Comparison of ENCODE assay signal across 22 mouse cellular contexts in the genomic region with DNA sequence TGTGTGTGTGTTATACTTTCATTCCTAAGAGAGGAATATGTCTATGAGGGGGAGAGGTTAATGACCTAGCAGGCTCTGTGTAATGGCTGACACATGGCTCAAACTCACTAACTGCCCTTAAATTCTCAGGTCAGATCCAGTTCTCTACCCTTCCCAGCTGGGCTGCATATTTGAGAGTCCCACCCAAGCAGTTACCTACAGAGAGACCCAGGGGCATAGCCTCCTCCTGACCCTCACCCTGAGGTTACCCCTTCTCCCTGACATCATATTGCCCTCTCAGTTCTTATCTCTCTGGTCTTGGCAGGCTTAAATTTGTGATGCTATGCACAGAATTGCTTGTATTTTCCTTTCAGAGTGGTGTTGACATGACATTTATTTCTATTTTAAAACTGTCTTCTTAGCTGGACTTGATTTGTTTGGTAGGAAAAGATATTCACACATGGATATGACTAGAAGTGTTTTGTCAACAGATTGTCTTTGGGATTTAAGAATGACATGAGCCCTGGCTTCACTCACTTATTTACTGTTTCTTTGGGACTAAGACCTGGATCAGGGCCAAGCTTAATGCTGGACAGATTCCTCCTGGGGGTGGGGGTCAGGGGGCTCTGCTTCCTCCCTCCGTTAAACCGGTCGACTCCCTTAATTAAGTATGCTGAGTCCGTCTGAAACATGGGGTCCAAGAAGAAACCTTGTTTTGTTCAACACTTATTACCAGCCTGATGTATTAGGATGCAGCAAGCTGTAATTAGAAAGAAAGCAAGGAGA. TPM values are rescaled to one million over a fixed set of nuclear protein-coding genes. Genes with fewer than 3 reads are reported as not detected.
DNase-seq lines count a peak whose midpoint lies in the region; ATAC-seq and TF ChIP-seq lines count a peak whose summit lies in the region.
"Had no signal": no experiment of that assay in that cellular context is flagged by ENCODE, and none has a peak within 500 bp of the region (broad histone marks: within the 10 kb centered on the region; RNA-seq: fewer than 3 reads in every experiment).

No protein-coding gene starts in this region.

- WGBS in heart, embryonic 11.5 days (ENCODE audit: insufficient replicate concordance): 49% methylated on average over 4 of the region's 4 CpGs
- WGBS in embryonic facial prominence, embryonic 11.5 days: 20% methylated on average over 4 of the region's 4 CpGs

- no peak overlapping the region for H3K4me3 ChIP-seq in heart, embryonic 11.5 days (ENCODE audit: low read depth, low read length)
- no peak overlapping the region for H3K4me3 ChIP-seq in CH12.LX (replicated peaks in 1 of 3; ENCODE audit: low read depth in 2 of 3, low read length in 2 of 3, poor library complexity in 1 of 3)
- no peak overlapping the region for H3K4me3 ChIP-seq in embryonic facial prominence, embryonic 11.5 days (ENCODE audit: low read depth, low read length)
- H3K4me3 ChIP-seq: embryonic facial prominence, embryonic 13.5 days; midbrain, embryonic 10.5 days had no signal

- H3K4me2 ChIP-seq in heart, embryonic 11.5 days: no peak overlapping the region
- H3K4me2 ChIP-seq in CH12.LX (ENCODE audit: insufficient read depth, low read depth, poor library complexity, severe bottlenecking): peak overlapping the region; percentile 58; the same call in 1 of the 2 replicates
- no peak overlapping the region for H3K4me2 ChIP-seq in embryonic facial prominence, embryonic 11.5 days (ENCODE audit: low read depth, low read length)
- H3K4me2 ChIP-seq: embryonic facial prominence, embryonic 13.5 days had no signal

- dilution Hi-C loops in CH12.LX (cut with MboI; ENCODE audit: extremely low pct_ligation_motif_present, extremely low pct_unique_long_range_greater_than_20kb, low sequenced_read_pairs): no loop called here

- H3K27me3 ChIP-seq in heart, embryonic 11.5 days (ENCODE audit: control insufficient read depth, insufficient read depth, low read length): no peaks in the 10 kb centered on the region
- H3K27me3 ChIP-seq in CH12.LX (replicated peaks): no peaks in the 10 kb centered on the region
- no peaks in the 10 kb centered on the region for H3K27me3 ChIP-seq in embryonic facial prominence, embryonic 11.5 days (ENCODE audit: control insufficient read depth, insufficient read depth, low read length)
- H3K27me3 ChIP-seq: embryonic facial prominence, embryonic 13.5 days had no signal

- ATAC-seq in heart, embryonic 11.5 days (replicated peaks; ENCODE audit: insufficient number of reproducible peaks, low FRiP score, low TSS enrichment): 0 out of 2 replicates have a peak, but pooled peaks have one; percentile 39
- no peak for ATAC-seq in embryonic facial prominence, embryonic 11.5 days (replicated peaks; ENCODE audit: insufficient number of reproducible peaks, low FRiP score, low TSS enrichment, low read depth)
- no peak for ATAC-seq in cerebellum, adult (ENCODE audit: insufficient number of reproducible peaks, low FRiP score, low TSS enrichment)
- ATAC-seq: forebrain, postnatal 0 days; hindbrain, embryonic 16.5 days had no signal

- TF ChIP-seq RAD21 in CH12.LX (IDR thresholded peaks at IDR 0.05; ENCODE audit: low read depth, low read length): no peak

- no peak overlapping the region for H3K27ac ChIP-seq in heart, embryonic 11.5 days (ENCODE audit: low read depth, low read length)
- H3K27ac ChIP-seq in CH12.LX (ENCODE audit: insufficient read depth, low read depth): no peak overlapping the region
- H3K27ac ChIP-seq in embryonic facial prominence, embryonic 11.5 days (replicated peaks; ENCODE audit: low read depth, low read length): no peak overlapping the region
- H3K27ac ChIP-seq: embryonic facial prominence, embryonic 13.5 days; liver, embryonic 14.5 days; midbrain, embryonic 10.5 days had no signal

- intact Hi-C loops in left cerebral cortex, postnatal 4 days (cut with DNase I): no loop called here

- H3K36me3 ChIP-seq in heart, embryonic 11.5 days (ENCODE audit: control insufficient read depth, insufficient read depth, low read length): no peaks in the 10 kb centered on the region
- H3K36me3 ChIP-seq in CH12.LX (replicated peaks in 1 of 2; ENCODE audit: control insufficient read depth in 1 of 2, insufficient read depth in 1 of 2, low read length in 1 of 2): no peaks in the 10 kb centered on the region
- H3K36me3 ChIP-seq in embryonic facial prominence, embryonic 11.5 days (replicated peaks; ENCODE audit: control insufficient read depth, insufficient read depth, low read depth, low read length): no peaks in the 10 kb centered on the region
- H3K36me3 ChIP-seq: embryonic facial prominence, embryonic 13.5 days; midbrain, embryonic 10.5 days had no signal

- H3K79me2 ChIP-seq in CH12.LX (replicated peaks; ENCODE audit: control insufficient read depth, extremely low read depth, insufficient read depth, poor library complexity, severe bottlenecking): no peaks in the 10 kb centered on the region

- no peak for DNase-seq in heart, adult 8-10 months (ENCODE audit: low spot score)
- DNase-seq in kidney, postnatal 10 days: peak; percentile 44
- DNase-seq in kidney, adult 9 months: no peak
- DNase-seq in CH12.LX (ENCODE audit: extremely low read depth): no peak
- peak; percentile 36 for DNase-seq in embryonic facial prominence, embryonic 11.5 days (ENCODE audit: low spot score)
- no peak for DNase-seq in left cerebral cortex, postnatal 4 days
- DNase-seq: cerebellum, adult 2 months; forebrain, postnatal 0 days had no signal

- TF ChIP-seq CTCF in CH12.LX (conservative IDR thresholded peaks at IDR 0.05 in 1 of 2, IDR thresholded peaks at IDR 0.05 in 1 of 2; ENCODE audit: low read depth in 2 of 2, low read length in 2 of 2): no peak

- TF ChIP-seq POLR2A in CH12.LX (IDR thresholded peaks at IDR 0.05; ENCODE audit: low read depth, low read length): no peak

- H3K4me1 ChIP-seq in heart, embryonic 11.5 days (ENCODE audit: control insufficient read depth, insufficient read depth, low read length): peaks cover 8% of the 10 kb centered on the region; the same call in 1 of the 2 replicates
- 0 out of 4 replicates have a peak, but pooled peaks cover 0 to 7% of the 10 kb centered on the region in 2 experiments for H3K4me1 ChIP-seq in CH12.LX (ENCODE audit: control insufficient read depth in 1 of 2, insufficient read depth in 2 of 2)
- no peaks in the 10 kb centered on the region for H3K4me1 ChIP-seq in embryonic facial prominence, embryonic 11.5 days (ENCODE audit: control insufficient read depth, insufficient read depth, low read length)
- H3K4me1 ChIP-seq: midbrain, embryonic 10.5 days had no signal

- no peaks in the 10 kb centered on the region for H3K9me3 ChIP-seq in heart, embryonic 11.5 days (replicated peaks; ENCODE audit: control insufficient read depth, low read length)
- H3K9me3 ChIP-seq in CH12.LX (replicated peaks; ENCODE audit: low read length): no peaks in the 10 kb centered on the region
- H3K9me3 ChIP-seq in embryonic facial prominence, embryonic 11.5 days (replicated peaks; ENCODE audit: control insufficient read depth, low read length): no peaks in the 10 kb centered on the region
- H3K9me3 ChIP-seq: embryonic facial prominence, embryonic 13.5 days; midbrain, embryonic 10.5 days had no signal

- H3K9ac ChIP-seq in heart, embryonic 11.5 days (ENCODE audit: low read depth, low read length): no peak overlapping the region
- H3K9ac ChIP-seq in CH12.LX (ENCODE audit: insufficient read depth, low read depth): no peak overlapping the region
- no peak overlapping the region for H3K9ac ChIP-seq in embryonic facial prominence, embryonic 11.5 days (replicated peaks; ENCODE audit: low read length)
- H3K9ac ChIP-seq: embryonic facial prominence, embryonic 13.5 days; forebrain, postnatal 0 days; liver, embryonic 14.5 days had no signal

- in situ Hi-C loops in CH12.LX (cut with MboI; ENCODE audit: low pct_ligation_motif_present, low pct_unique_long_range_greater_than_20kb, low sequenced_read_pairs): no loop called here

- TF ChIP-seq EP300 in CH12.LX (IDR thresholded peaks at IDR 0.05; ENCODE audit: low read length): no peak

TF ChIP-seq in CH12.LX, 34 proteins besides CTCF, POLR2A, EP300 and RAD21:
- TF ChIP-seq CHD2 (IDR thresholded peaks at IDR 0.05; ENCODE audit: low read length) (no peak), JUN (IDR thresholded peaks at IDR 0.05; ENCODE audit: insufficient read depth, low read depth, low read length) (no peak), ETS1 (conservative IDR thresholded peaks at IDR 0.05; ENCODE audit: low read depth, low read length) (no peak), E2F4 (IDR thresholded peaks at IDR 0.05; ENCODE audit: insufficient replicate concordance, low read depth, low read length) (no peak), HCFC1 (IDR thresholded peaks at IDR 0.05; ENCODE audit: low read depth, low read length) (no peak)

RNA-seq across cellular contexts. Expression of a gene that starts 7.7 kb away (rescaled TPM):
- polyA plus RNA-seq in heart, embryonic 11.5 days (2014; fragmentation: Nextera tagmentation; extraction: Ambion mirVana): not detected in 2 replicates
- not detected for total RNA-seq in heart, adult 8-10 months (2022)
- not detected in 2 replicates for total RNA-seq in CH12.LX (2012; rRNA removed)
- total RNA-seq in CH12.LX (2014; rRNA removed): not detected in 2 replicates
- not detected in 2 replicates for polyA plus RNA-seq in CH12.LX (2012; ENCODE audit: insufficient read length, low read depth)
- not detected in 2 replicates for polyA plus RNA-seq in embryonic facial prominence, embryonic 11.5 days (2014; fragmentation: Nextera tagmentation; extraction: Ambion mirVana)
- not detected for total RNA-seq in left cerebral cortex, postnatal 4 days (2021)
- total RNA-seq: adrenal gland, postnatal 4 days; forebrain, postnatal 0 days; gastrocnemius, postnatal 4 days; layer of hippocampus, adult 8-10 months; left cerebral cortex, postnatal 14 days; MEL had no signal
- polyA plus RNA-seq: C2C12; cerebellum, adult 2 months; embryonic facial prominence, embryonic 13.5 days; forebrain, postnatal 0 days; hindbrain, embryonic 16.5 days; liver, embryonic 14.5 days; midbrain, embryonic 10.5 days; testis, adult 2 months; urinary bladder, adult 2 months had no signal

Comparison
In these comparisons a context has a peak if more than half of its experiments do, and no peak if none do; other contexts are left out.
1. DNase-seq: peak in kidney, postnatal 10 days (single experiment) and embryonic facial prominence, embryonic 11.5 days (single experiment); none in heart, adult 8-10 months (single experiment), kidney, adult 9 months (single experiment), CH12.LX (single experiment) and left cerebral cortex, postnatal 4 days (single experiment).